Mouse (Mus musculus): Measurements from ENCODE around the gene Fut11. TPM values are rescaled to one million over a fixed set of nuclear protein-coding genes. Genes with fewer than 3 reads are reported as not detected.
A peak's percentile ranks its signal among the peaks of the same experiment; 100 is the strongest.

Fut11 gene
- 30.0 and 30.7 TPM in 2 replicates for polyA plus RNA-seq (2015; fragmentation: Nextera tagmentation; extraction: Ambion mirVana)

DNA sequence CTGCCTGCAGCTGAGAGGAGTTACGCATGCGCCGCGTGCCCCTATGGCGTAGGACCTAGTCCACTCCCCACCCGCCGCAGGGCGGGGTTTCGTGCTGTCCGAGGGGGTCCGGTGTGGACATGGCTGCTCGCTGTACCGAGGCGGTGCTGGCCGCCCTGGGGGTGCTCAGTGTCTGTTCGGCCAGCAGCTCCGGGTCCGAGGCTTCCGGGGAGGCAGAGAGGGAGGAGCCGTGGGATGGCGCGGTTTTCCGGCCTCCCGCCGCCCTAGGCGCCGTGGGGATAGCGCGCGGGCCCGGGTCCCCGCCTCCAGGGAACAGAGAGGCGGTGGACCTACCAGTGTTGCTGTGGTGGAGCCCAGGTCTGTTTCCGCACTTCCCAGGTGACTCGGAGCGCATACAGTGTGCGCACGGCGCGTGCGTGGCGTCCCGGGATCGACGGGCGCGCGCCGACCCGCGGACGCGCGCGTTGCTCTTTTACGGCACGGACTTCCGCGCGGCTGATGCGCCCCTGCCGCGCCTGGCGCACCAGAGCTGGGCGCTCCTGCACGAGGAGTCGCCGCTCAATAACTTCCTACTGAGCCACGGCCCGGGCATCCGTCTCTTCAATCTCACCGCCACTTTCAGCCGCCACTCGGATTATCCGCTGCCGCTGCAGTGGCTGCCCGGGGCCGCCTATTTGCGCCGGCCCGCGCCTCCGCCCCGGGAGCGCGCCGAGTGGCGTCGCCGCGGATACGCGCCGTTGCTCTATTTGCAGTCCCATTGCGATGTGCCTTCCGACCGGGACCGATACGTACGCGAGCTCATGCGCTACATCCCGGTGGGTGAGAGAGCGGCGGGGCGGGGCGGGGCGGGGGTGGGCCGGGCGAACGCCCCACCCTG is at the start of gene Fut11:
Gene Fut11 (plus strand): TSS at position 85 of the 877 bp plus-strand sequence.
- H3K27me3 ChIP-seq (replicated peaks): no peaks in the 10 kb centered on the region
- peak within 1 kb of the TSS; percentile 96 for H3K27ac ChIP-seq
- H3K4me3 ChIP-seq: peak within 1 kb of the TSS; percentile 70
- H3K4me1 ChIP-seq: peaks cover 50% of the 10 kb centered on the region
- H3K9me3 ChIP-seq: no peaks in the 10 kb centered on the region
- under 1% methylated on average over 111 of the region's 111 CpGs for WGBS
- H3K36me3 ChIP-seq (replicated peaks): peaks cover 32% of the 10 kb centered on the region
- peak within 1 kb of the TSS; percentile 84 for H3K4me2 ChIP-seq
- peak; percentile 94 for ATAC-seq (replicated peaks)
- H3K9ac ChIP-seq: peak within 1 kb of the TSS; percentile 73

DNA sequence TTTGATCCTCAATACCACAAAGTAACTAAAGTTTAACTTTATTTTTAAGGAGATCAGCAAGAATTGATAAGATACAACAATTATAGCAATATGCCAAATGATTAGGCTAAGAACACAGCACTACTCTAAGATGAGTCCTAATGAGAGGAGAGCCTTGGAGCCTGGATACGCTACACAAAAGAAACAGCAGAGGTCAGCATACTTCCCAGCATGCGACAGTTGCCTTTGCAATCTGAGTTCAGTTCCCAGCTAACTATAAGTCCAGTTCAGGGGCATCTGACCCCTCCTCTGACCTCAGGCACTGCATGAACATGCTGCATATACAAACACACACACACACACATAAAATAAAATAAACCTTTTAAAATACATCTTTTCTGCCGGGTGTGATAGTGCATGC is 49.2 kb upstream of the Fut11 start:
- no peak overlapping the region for H3K4me2 ChIP-seq
- H3K4me1 ChIP-seq: peaks cover 8% of the 10 kb centered on the region
- H3K36me3 ChIP-seq (replicated peaks): no peaks in the 10 kb centered on the region
- no peak overlapping the region for H3K4me3 ChIP-seq
- ATAC-seq (replicated peaks): no peak
- H3K9ac ChIP-seq: no peak overlapping the region
- H3K9me3 ChIP-seq: no peaks in the 10 kb centered on the region
- WGBS: 26% methylated on average over 3 of the region's 3 CpGs
- no peak overlapping the region for H3K27ac ChIP-seq
- H3K27me3 ChIP-seq (replicated peaks): no peaks in the 10 kb centered on the region

GRCm38 (mm10) chr14:20646381-20646780 is 48.4 kb upstream of the Fut11 start:
- H3K4me2 ChIP-seq: no peak overlapping the region
- H3K4me3 ChIP-seq: no peak overlapping the region
- no peaks in the 10 kb centered on the region for H3K9me3 ChIP-seq
- H3K27ac ChIP-seq: no peak overlapping the region
- no peaks in the 10 kb centered on the region for H3K36me3 ChIP-seq (replicated peaks)
- no peak for ATAC-seq (replicated peaks)
- H3K27me3 ChIP-seq (replicated peaks): no peaks in the 10 kb centered on the region
- H3K9ac ChIP-seq: no peak overlapping the region
- peaks cover 8% of the 10 kb centered on the region for H3K4me1 ChIP-seq

DNA sequence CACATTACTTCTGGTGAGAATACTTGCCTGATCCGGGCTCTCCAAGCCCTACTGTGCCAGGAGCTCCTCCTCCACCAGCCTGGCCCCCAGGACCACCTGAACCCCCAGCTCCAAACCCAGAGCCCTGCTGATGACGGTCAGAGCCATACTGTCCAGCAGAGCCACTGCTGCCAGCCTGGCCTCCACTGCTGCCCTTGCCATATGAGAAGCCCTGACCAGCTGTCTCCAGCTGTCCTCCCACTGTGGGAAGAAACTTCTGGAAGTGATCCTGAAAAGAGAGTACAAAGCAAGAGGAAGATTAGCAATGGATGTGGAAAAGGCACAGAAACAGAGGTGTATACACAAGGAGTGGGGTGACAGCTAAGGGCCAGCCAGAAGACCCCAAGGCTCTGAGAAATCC is 43.8 kb upstream of the Fut11 start:
- no peak overlapping the region for H3K27ac ChIP-seq
- no peaks in the 10 kb centered on the region for H3K36me3 ChIP-seq (replicated peaks)
- no peak overlapping the region for H3K4me3 ChIP-seq
- H3K9me3 ChIP-seq: no peaks in the 10 kb centered on the region
- H3K9ac ChIP-seq: no peak overlapping the region
- H3K4me1 ChIP-seq: no peaks in the 10 kb centered on the region
- H3K4me2 ChIP-seq: no peak overlapping the region
- 76% methylated on average over 2 of the region's 2 CpGs for WGBS
- no peak for ATAC-seq (replicated peaks)
- no peaks in the 10 kb centered on the region; the same call in 1 of the 2 replicates for H3K27me3 ChIP-seq (replicated peaks)

GRCm38 (mm10) chr14:20651722-20652256 is 43.0 kb upstream of the Fut11 start:
- no peak overlapping the region for H3K9ac ChIP-seq
- ATAC-seq (replicated peaks): no peak
- no peaks in the 10 kb centered on the region for H3K4me1 ChIP-seq
- no peak overlapping the region for H3K4me2 ChIP-seq
- WGBS: 69% methylated on average over 4 of the region's 4 CpGs
- no peaks in the 10 kb centered on the region; the same call in 1 of the 2 replicates for H3K27me3 ChIP-seq (replicated peaks)
- H3K4me3 ChIP-seq: no peak overlapping the region
- H3K9me3 ChIP-seq: no peaks in the 10 kb centered on the region
- no peak overlapping the region for H3K27ac ChIP-seq
- H3K36me3 ChIP-seq (replicated peaks): no peaks in the 10 kb centered on the region

DNA sequence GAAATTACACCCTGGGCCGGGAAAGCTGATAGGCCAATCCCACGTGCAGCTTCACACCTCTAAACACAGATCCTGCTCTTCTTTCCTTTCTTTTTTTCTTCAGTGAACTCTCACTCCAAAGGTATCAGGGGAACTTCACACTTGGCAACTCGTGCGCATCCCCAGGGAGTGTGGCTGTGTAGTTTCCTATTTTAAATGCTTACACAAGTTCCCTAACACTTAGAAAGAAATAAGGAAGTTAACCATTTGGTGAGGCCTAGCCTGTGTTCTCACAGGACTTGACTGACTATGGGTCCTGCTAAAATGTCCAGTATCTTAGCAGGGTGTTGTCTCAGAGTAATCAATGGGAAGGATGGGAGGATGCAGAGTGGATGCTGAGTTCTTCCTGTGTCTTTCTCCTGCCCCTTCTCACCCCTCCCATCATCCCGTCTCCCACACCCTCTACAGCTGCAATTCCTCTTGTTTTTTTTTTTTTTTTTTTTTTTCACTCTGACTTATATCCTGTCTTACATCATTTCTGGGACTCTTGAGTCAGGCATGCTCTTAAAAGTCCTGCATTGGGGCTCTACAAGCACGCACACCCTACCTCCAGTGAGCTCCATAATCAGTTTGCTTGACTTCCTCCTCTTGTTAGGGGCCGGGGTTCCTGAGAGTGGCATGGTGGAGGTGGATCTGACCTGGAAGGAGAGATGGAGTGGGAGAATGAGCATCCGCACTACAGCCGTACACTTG is 39.9 kb upstream of the Fut11 start:
- Histone ChIP-seq H3K4me1 (no peaks in the 10 kb centered on the region), H3K9ac (no peak overlapping the region), H3K9me3 (no peaks in the 10 kb centered on the region), H3K36me3 (replicated peaks) (no peaks in the 10 kb centered on the region), H3K4me2 (no peak overlapping the region), H3K4me3 (no peak overlapping the region), H3K27me3 (replicated peaks) (no peaks in the 10 kb centered on the region; the same call in 1 of the 2 replicates), H3K27ac (no peak overlapping the region)
- no peak for ATAC-seq (replicated peaks)
- 86% methylated on average over 9 of the region's 9 CpGs for WGBS

GRCm38 (mm10) chr14:20655731-20656130 is 39.0 kb upstream of the Fut11 start:
- 83% methylated on average over 9 of the region's 9 CpGs for WGBS
- Histone ChIP-seq H3K9me3 (no peaks in the 10 kb centered on the region), H3K4me1 (peaks cover 4% of the 10 kb centered on the region; the same call in 1 of the 2 replicates), H3K27me3 (replicated peaks) (no peaks in the 10 kb centered on the region; the same call in 1 of the 2 replicates), H3K4me3 (no peak overlapping the region), H3K36me3 (replicated peaks) (no peaks in the 10 kb centered on the region), H3K4me2 (no peak overlapping the region), H3K27ac (no peak overlapping the region), H3K9ac (no peak overlapping the region)
- ATAC-seq (replicated peaks): no peak

DNA sequence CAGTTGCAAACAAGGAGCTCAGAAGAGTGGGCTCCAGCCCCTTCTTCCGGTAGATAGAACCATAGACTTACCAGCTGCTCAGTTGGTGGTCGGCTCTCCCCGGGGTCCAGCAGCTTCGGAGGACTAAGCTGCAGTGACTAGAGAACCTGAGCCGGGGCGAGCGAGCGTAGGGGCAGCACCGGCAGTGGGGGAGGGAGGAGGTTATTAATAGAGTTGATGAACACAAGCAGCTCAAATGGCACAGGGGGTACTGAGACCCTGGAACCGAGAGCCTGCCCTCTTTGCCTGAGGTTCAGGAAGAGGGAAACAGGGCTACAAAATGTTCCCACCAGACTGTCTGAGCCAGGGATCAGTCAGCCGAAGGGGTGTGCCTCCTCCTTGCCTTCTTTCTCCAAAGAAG is 38.4 kb upstream of the Fut11 start, which contains the start of gene Myoz1:
Gene Myoz1 (minus strand): TSS at position 180 of the 400 bp plus-strand sequence.
- Histone ChIP-seq H3K36me3 (replicated peaks) (no peaks in the 10 kb centered on the region), H3K9me3 (no peaks in the 10 kb centered on the region), H3K9ac (no peak within 1 kb of the TSS), H3K27me3 (replicated peaks) (no peaks in the 10 kb centered on the region; the same call in 1 of the 2 replicates), H3K4me3 (no peak within 1 kb of the TSS), H3K4me1 (peaks cover 4% of the 10 kb centered on the region; the same call in 1 of the 2 replicates), H3K4me2 (no peak within 1 kb of the TSS), H3K27ac (no peak within 1 kb of the TSS)
- WGBS: 33% methylated on average over 11 of the region's 11 CpGs
- no peak for ATAC-seq (replicated peaks)

GRCm38 (mm10) chr14:20658326-20658725 is 36.4 kb upstream of the Fut11 start:
- no peak overlapping the region for H3K4me3 ChIP-seq
- H3K27ac ChIP-seq: no peak overlapping the region
- H3K27me3 ChIP-seq (replicated peaks): peaks cover 4% of the 10 kb centered on the region; the same call in 1 of the 2 replicates
- ATAC-seq (replicated peaks): no peak
- peaks cover 17% of the 10 kb centered on the region for H3K4me1 ChIP-seq
- H3K9me3 ChIP-seq: no peaks in the 10 kb centered on the region
- no peaks in the 10 kb centered on the region for H3K36me3 ChIP-seq (replicated peaks)
- H3K9ac ChIP-seq: no peak overlapping the region
- H3K4me2 ChIP-seq: no peak overlapping the region

DNA sequence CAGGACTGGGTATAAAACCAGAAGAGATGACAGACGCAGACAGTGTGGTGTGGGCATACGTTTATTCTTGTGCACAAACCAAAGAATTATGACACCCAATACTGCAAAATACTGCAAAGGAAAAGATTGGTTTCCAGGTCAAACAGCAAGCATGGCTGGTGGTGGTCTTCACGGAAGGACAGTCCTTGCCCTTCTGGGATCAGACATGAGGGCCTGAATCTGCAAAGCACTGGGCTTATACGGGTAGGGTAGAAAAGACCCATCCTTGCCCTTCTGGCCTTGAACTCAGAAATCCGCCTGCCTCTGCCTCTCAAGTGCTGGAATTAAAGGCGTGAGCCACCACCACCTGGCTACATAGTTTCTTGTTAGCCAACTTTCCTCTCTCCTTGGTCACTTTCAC is 35.9 kb upstream of the Fut11 start:
- ATAC-seq (replicated peaks): no peak
- Histone ChIP-seq H3K4me3 (no peak overlapping the region), H3K9ac (no peak overlapping the region), H3K4me1 (peaks cover 17% of the 10 kb centered on the region), H3K27ac (no peak overlapping the region), H3K27me3 (replicated peaks) (peaks cover 7% of the 10 kb centered on the region; the same call in 1 of the 2 replicates), H3K4me2 (no peak overlapping the region), H3K9me3 (no peaks in the 10 kb centered on the region), H3K36me3 (replicated peaks) (no peaks in the 10 kb centered on the region)
- 85% methylated on average over 6 of the region's 6 CpGs for WGBS

GRCm38 (mm10) chr14:20659687-20660086 is 35.1 kb upstream of the Fut11 start:
- Histone ChIP-seq H3K4me3 (no peak overlapping the region), H3K36me3 (replicated peaks) (no peaks in the 10 kb centered on the region), H3K27ac (no peak overlapping the region), H3K27me3 (replicated peaks) (peaks cover 7% of the 10 kb centered on the region; the same call in 1 of the 2 replicates), H3K9ac (no peak overlapping the region), H3K4me1 (peaks cover 17% of the 10 kb centered on the region), H3K9me3 (no peaks in the 10 kb centered on the region), H3K4me2 (no peak overlapping the region)
- 98% methylated on average over 7 of the region's 7 CpGs for WGBS
- no peak for ATAC-seq (replicated peaks)
